ENCODE assay signal across 8 mouse cellular contexts in the genomic region with DNA sequence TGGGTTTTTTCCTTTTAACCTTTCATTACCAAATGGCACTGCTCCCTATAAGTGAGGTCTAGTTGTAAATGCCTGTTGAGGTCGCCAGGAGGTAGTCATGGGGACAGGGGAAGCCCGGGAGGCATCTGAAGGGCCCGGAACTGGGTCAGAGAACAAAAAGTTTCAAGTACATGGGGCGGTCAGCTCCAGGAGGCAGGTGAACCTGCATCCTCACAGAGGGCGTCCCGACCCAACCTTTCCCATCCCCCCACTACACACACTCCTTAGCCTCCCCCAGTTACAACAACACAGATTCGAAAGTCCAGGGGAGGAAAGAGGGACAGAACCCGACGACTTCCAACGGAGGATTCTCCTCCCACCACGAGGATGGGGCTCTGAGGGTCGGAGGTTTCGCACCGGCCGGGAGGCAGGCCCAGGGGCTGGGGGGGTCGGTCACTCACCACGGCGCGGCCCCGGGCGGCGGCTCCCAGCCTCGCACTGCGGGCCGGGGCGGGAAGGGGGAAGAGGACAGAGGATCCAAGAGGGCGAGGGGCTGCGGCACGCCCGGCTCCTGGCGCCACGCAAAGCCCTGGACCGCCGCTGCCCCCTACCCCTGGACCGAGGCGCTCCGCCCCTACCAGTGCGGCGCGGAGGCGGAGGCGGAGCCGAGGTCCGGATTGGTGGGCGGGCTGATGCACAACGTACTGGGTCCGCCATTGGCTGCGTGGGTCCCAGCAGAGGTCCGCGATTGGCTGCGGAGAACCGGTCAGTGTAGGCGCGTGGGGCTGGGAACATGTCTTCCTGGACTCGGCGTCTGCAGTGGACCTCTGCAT. TPM values are rescaled to one million over a fixed set of nuclear protein-coding genes. Genes with fewer than 3 reads are reported as not detected.
DNase-seq lines count a peak whose midpoint lies in the region; ATAC-seq lines count a peak whose summit lies in the region.

No protein-coding gene starts in this region.

- peak overlapping the region; percentile 58 for H3K27ac ChIP-seq in intestine, embryonic 14.5 days (ENCODE audit: low read depth)

- peak overlapping the region; percentile 86 for H3K4me2 ChIP-seq in intestine, embryonic 14.5 days (ENCODE audit: low read length)

- no peaks in the 10 kb centered on the region for H3K36me3 ChIP-seq in intestine, embryonic 14.5 days (ENCODE audit: control insufficient read depth, insufficient read depth, low read length)

- ATAC-seq in intestine, embryonic 14.5 days (replicated peaks; ENCODE audit: low FRiP score, low TSS enrichment, low read depth): peak; percentile 100
- peak; percentile 96 for ATAC-seq in megakaryocyte progenitor cell, adult 5-6 weeks (replicated peaks; ENCODE audit: poor library complexity)

- peak overlapping the region; percentile 81 for H3K9ac ChIP-seq in intestine, embryonic 14.5 days (ENCODE audit: low read length)

- no peaks in the 10 kb centered on the region for H3K27me3 ChIP-seq in intestine, embryonic 14.5 days (replicated peaks; ENCODE audit: control insufficient read depth, insufficient read depth, low read length)

- H3K4me1 ChIP-seq in intestine, embryonic 14.5 days (replicated peaks; ENCODE audit: control insufficient read depth, insufficient read depth, low read length): no peaks in the 10 kb centered on the region; the same call in 1 of the 2 replicates

- no peaks in the 10 kb centered on the region for H3K9me3 ChIP-seq in intestine, embryonic 14.5 days (ENCODE audit: control insufficient read depth, low read length)

- under 1% methylated on average over 50 of the region's 56 CpGs for WGBS in intestine, embryonic 14.5 days

- DNase-seq in adrenal gland, adult 2 months: peak; percentile 96
- DNase-seq in embryo, embryonic 11.5 days (ENCODE audit: low read depth, low spot score): peak; percentile 83
- DNase-seq in gastrocnemius, postnatal 25 days: peak; percentile 90
- DNase-seq in intestine, embryonic 14.5 days (ENCODE audit: low spot score): peak; percentile 93
- DNase-seq in left cerebral cortex, postnatal 10 days (ENCODE audit: extremely low spot score in 1 of 2, low spot score in 2 of 2): peak; percentile 92 to 95
- DNase-seq in right cerebral cortex, postnatal 10 days (ENCODE audit: low spot score in 2 of 2): peak; percentile 96 to 97
- peak; percentile 94 for DNase-seq in urinary bladder, postnatal 14 days (ENCODE audit: low spot score)

- H3K4me3 ChIP-seq in intestine, embryonic 14.5 days (ENCODE audit: low read depth, low read length): peak overlapping the region; percentile 74

- intact Hi-C loops in left cerebral cortex, postnatal 10 days (cut with DNase I): no loop called here

RNA-seq across cellular contexts. Expression of a gene that starts 7.1 kb away (rescaled TPM):
- total RNA-seq in adrenal gland, adult 2 months (2021): 10 to 100 TPM; 12.1 to 18.8 TPM
- polyA plus RNA-seq in adrenal gland, adult 2 months (2012; rRNA removed): 3.5 and 4.1 TPM in 2 replicates
- total RNA-seq in gastrocnemius, postnatal 25 days (2021): 1 to 10 TPM; 3.3 to 4.5 TPM
- 7.4 and 10.7 TPM in 2 replicates for polyA plus RNA-seq in intestine, embryonic 14.5 days (2014; fragmentation: Nextera tagmentation; extraction: Ambion mirVana)
- 10 to 100 TPM; 16.7 to 18.5 TPM for total RNA-seq in left cerebral cortex, postnatal 10 days (2021)
- 9.6 and 20.5 TPM in 2 replicates for total RNA-seq in megakaryocyte progenitor cell, adult 5-6 weeks (2015)
- total RNA-seq in megakaryocyte progenitor cell, adult 5-6 weeks (2017): 10.0 and 15.0 TPM in 2 replicates

RNA-seq across cellular contexts. Expression of a gene that starts 13.6 kb away (rescaled TPM):
- 10 to 100 TPM; 13.0 to 19.6 TPM for total RNA-seq in adrenal gland, adult 2 months (2021)
- polyA plus RNA-seq in adrenal gland, adult 2 months (2012; rRNA removed): 41.8 and 45.9 TPM in 2 replicates
- 1 to 10 TPM; 3.0 to 3.5 TPM for total RNA-seq in gastrocnemius, postnatal 25 days (2021)
- polyA plus RNA-seq in intestine, embryonic 14.5 days (2014; fragmentation: Nextera tagmentation; extraction: Ambion mirVana): 2.9 and 4.1 TPM in 2 replicates
- 10 to 100 TPM; 26.9 to 28.4 TPM for total RNA-seq in left cerebral cortex, postnatal 10 days (2021)
- 19.0 and 26.3 TPM in 2 replicates for total RNA-seq in megakaryocyte progenitor cell, adult 5-6 weeks (2015)
- 2.8 and 5.0 TPM in 2 replicates for total RNA-seq in megakaryocyte progenitor cell, adult 5-6 weeks (2017)

RNA-seq across cellular contexts. Expression of a gene that starts 19.5 kb away (rescaled TPM):
- total RNA-seq in adrenal gland, adult 2 months (2021): 10 to 100 TPM; 42.6 to 57.7 TPM
- polyA plus RNA-seq in adrenal gland, adult 2 months (2012; rRNA removed): 43.3 and 45.1 TPM in 2 replicates
- total RNA-seq in gastrocnemius, postnatal 25 days (2021): 10 to 100 TPM; 21.6 to 24.4 TPM
- polyA plus RNA-seq in intestine, embryonic 14.5 days (2014; fragmentation: Nextera tagmentation; extraction: Ambion mirVana): 5.1 and 5.2 TPM in 2 replicates
- total RNA-seq in left cerebral cortex, postnatal 10 days (2021): 10 to 100 TPM; 83.0 to 84.4 TPM
- 3.5 and 4.0 TPM in 2 replicates for total RNA-seq in megakaryocyte progenitor cell, adult 5-6 weeks (2015)
- 7.2 and 9.5 TPM in 2 replicates for total RNA-seq in megakaryocyte progenitor cell, adult 5-6 weeks (2017)

RNA-seq across cellular contexts. Expression of a gene that starts 19.5 kb away (rescaled TPM):
- total RNA-seq in adrenal gland, adult 2 months (2021): 1 to 10 TPM in 1 of 2 experiments, not detected in 1; 7.1 TPM
- 37.6 and 42.4 TPM in 2 replicates for polyA plus RNA-seq in adrenal gland, adult 2 months (2012; rRNA removed)
- 1 to 10 TPM; 1.3 to 2.3 TPM for total RNA-seq in gastrocnemius, postnatal 25 days (2021)
- polyA plus RNA-seq in intestine, embryonic 14.5 days (2014; fragmentation: Nextera tagmentation; extraction: Ambion mirVana): 0.28 TPM in 1 of 2 replicates, not detected in the other
- 1 to 10 TPM in 1 of 2 experiments, not detected in 1; 1.9 TPM for total RNA-seq in left cerebral cortex, postnatal 10 days (2021)
- not detected in 2 replicates for total RNA-seq in megakaryocyte progenitor cell, adult 5-6 weeks (2015)
- 0.30 and 1.5 TPM in 2 replicates for total RNA-seq in megakaryocyte progenitor cell, adult 5-6 weeks (2017)

RNA-seq across cellular contexts. Expression of a gene that starts 28.6 kb away (rescaled TPM):
- 100 to 1,000 TPM; 167 to 196 TPM for total RNA-seq in adrenal gland, adult 2 months (2021)
- 69.3 and 80.4 TPM in 2 replicates for polyA plus RNA-seq in adrenal gland, adult 2 months (2012; rRNA removed)
- total RNA-seq in gastrocnemius, postnatal 25 days (2021): 10 to 100 TPM; 47.1 to 52.7 TPM
- polyA plus RNA-seq in intestine, embryonic 14.5 days (2014; fragmentation: Nextera tagmentation; extraction: Ambion mirVana): 134 and 148 TPM in 2 replicates
- 100 to 1,000 TPM; 272 to 278 TPM for total RNA-seq in left cerebral cortex, postnatal 10 days (2021)
- 103 and 113 TPM in 2 replicates for total RNA-seq in megakaryocyte progenitor cell, adult 5-6 weeks (2015)
- total RNA-seq in megakaryocyte progenitor cell, adult 5-6 weeks (2017): 320 and 416 TPM in 2 replicates

Comparison
In these comparisons a context has a peak if more than half of its experiments do, and no peak if none do; other contexts are left out.
1. Peak in every context shown above with its lines: DNase-seq, ATAC-seq, H3K4me3 ChIP-seq and H3K27ac ChIP-seq.